Mouse (Mus musculus) liver, embryonic 13.5 days (tissue): ENCODE measurements around the gene Lmo7. TPM values are rescaled to one million over a fixed set of nuclear protein-coding genes. Genes with fewer than 3 reads are reported as not detected.

Source experiments
- ATAC-seq: fragments of 200-750 bp; cut with Nextera tagmentation; 2 replicates; pipeline ENCODE4 v1.8.0; 2017; ENCODE audit warnings: low read depth, mild to moderate bottlenecking, moderate number of reproducible peaks, moderate library complexity
- DNase-seq: peaks from one replicate; pipeline ENCODE4 v3.0.0; 2022
- H3K27ac ChIP-seq: fragments of 300-500 bp; sonication (generic); 2 replicates; pipeline ENCODE4 v1.5.1; 2015; ENCODE audit warnings: moderate library complexity, mild to moderate bottlenecking, inconsistent platforms
- H3K27me3 ChIP-seq: fragments of 300-500 bp; sonication (generic); 2 replicates; pipeline ENCODE4 v1.6.1; 2015; ENCODE audit warnings: mild to moderate bottlenecking, inconsistent platforms
- H3K36me3 ChIP-seq: fragments of 300-500 bp; sonication (generic); 2 replicates; pipeline ENCODE4 v1.6.1; 2015; ENCODE audit warnings: mild to moderate bottlenecking, inconsistent platforms
- H3K4me1 ChIP-seq: fragments of 300-500 bp; sonication (generic); replicated peaks from 2 replicates; pipeline ENCODE4 v1.6.1; 2015; ENCODE audit warnings: inconsistent platforms
- H3K4me2 ChIP-seq: fragments of 300-500 bp; sonication (generic); 2 replicates; pipeline ENCODE4 v1.6.1; 2015; ENCODE audit warnings: inconsistent platforms, mild to moderate bottlenecking, moderate library complexity
- H3K4me3 ChIP-seq: fragments of 300-500 bp; sonication (generic); replicated peaks from 2 replicates; pipeline ENCODE4 v1.5.1; 2015; ENCODE audit warnings: mild to moderate bottlenecking, inconsistent platforms
- H3K9ac ChIP-seq: fragments of 300-500 bp; sonication (generic); 2 replicates; pipeline ENCODE4 v1.6.1; 2015; ENCODE audit warnings: mild to moderate bottlenecking, inconsistent platforms
- H3K9me3 ChIP-seq: fragments of 300-500 bp; sonication (generic); replicated peaks from 2 replicates; pipeline ENCODE4 v1.6.1; 2016; ENCODE audit warnings: inconsistent platforms
- WGBS: fragments of 180-500 bp; shearing (Covaris S2); methylation state at CpG from one replicate; pipeline ENCODE4 v1.1.7; 2015; ENCODE audit not compliant: insufficient replicate concordance; 5-methylcytosine and 5-hydroxymethylcytosine counted together
- polyA plus RNA-seq: library from polyadenylated mRNA; unstranded; fragments of >200 nt; fragmentation: Nextera tagmentation; extraction: Ambion mirVana; gene quantifications from 2 replicates; pipeline ENCODE4 v1.2.1, GENCODE M21; 2015

Gene Lmo7
- polyA plus RNA-seq, 1 experiment from 2014 or later = 1.4 TPM

DNA sequence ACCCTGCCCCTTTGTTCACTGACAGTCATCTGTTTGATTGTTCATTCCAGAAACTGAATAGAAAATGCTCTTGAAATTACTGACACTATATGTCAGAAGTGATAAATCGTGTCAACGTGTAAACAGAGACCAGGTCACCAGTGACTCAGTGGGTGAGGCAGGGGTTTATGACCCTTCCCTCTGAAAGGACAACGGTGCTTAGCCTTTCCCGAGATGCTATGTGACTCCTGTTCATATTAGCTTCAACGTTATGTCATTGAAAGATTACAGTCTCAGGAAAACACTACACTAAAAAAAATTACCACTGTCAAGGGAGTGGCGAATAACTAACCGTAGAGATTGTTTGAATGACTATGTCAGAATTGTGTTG, 75.6 kb downstream of the Lmo7 start:
- no peaks in the 10 kb centered on the region for H3K4me1 ChIP-seq
- H3K4me2 ChIP-seq = no peak overlapping the region
- ATAC-seq (no peak), DNase-seq (no peak)
- H3K4me3 ChIP-seq = no peak overlapping the region
- H3K36me3 ChIP-seq = no peaks in the 10 kb centered on the region
- WGBS = 64% methylated on average over 7 of the region's 7 CpGs
- H3K27me3 ChIP-seq = no peaks in the 10 kb centered on the region
- no peak overlapping the region for H3K27ac ChIP-seq
- H3K9me3 ChIP-seq = no peaks in the 10 kb centered on the region
- no peak overlapping the region for H3K9ac ChIP-seq

- Histone ChIP-seq H3K4me1 (no peaks in the 10 kb centered on the region), H3K9ac (no peak overlapping the region), H3K4me3 (no peak overlapping the region), H3K4me2 (no peak overlapping the region), H3K27ac (no peak overlapping the region), H3K36me3 (no peaks in the 10 kb centered on the region), H3K27me3 (no peaks in the 10 kb centered on the region), H3K9me3 (no peaks in the 10 kb centered on the region)
- 73% methylated on average over 5 of the region's 5 CpGs for WGBS
- DNase-seq = no peak
- no peak for ATAC-seq
These were observed 76.3 kb downstream of the Lmo7 start for GRCm38 (mm10) chr14:101806058-101806457.

GRCm38 (mm10) chr14:101806607-101807006, 76.8 kb downstream of the Lmo7 start:
- H3K27ac ChIP-seq = no peak overlapping the region
- ATAC-seq = no peak
- no peak overlapping the region for H3K4me3 ChIP-seq
- H3K9ac ChIP-seq = no peak overlapping the region
- no peaks in the 10 kb centered on the region for H3K9me3 ChIP-seq
- 79% methylated on average over 4 of the region's 4 CpGs for WGBS
- no peaks in the 10 kb centered on the region for H3K36me3 ChIP-seq
- DNase-seq = no peak
- no peaks in the 10 kb centered on the region for H3K27me3 ChIP-seq
- H3K4me2 ChIP-seq = no peak overlapping the region
- H3K4me1 ChIP-seq = no peaks in the 10 kb centered on the region

- no peaks in the 10 kb centered on the region for H3K27me3 ChIP-seq
- no peak overlapping the region for H3K4me2 ChIP-seq
- H3K4me3 ChIP-seq = no peak overlapping the region
- WGBS = 71% methylated on average over 5 of the region's 5 CpGs
- no peak overlapping the region for H3K9ac ChIP-seq
- H3K4me1 ChIP-seq = 0 out of 2 replicates have a peak, but pooled peaks cover 4% of the 10 kb centered on the region
- ATAC-seq (no peak), DNase-seq (no peak)
- H3K27ac ChIP-seq = no peak overlapping the region
- no peaks in the 10 kb centered on the region for H3K9me3 ChIP-seq
- no peaks in the 10 kb centered on the region for H3K36me3 ChIP-seq
These were observed 86.7 kb downstream of the Lmo7 start for GRCm38 (mm10) chr14:101816450-101816849.

DNA sequence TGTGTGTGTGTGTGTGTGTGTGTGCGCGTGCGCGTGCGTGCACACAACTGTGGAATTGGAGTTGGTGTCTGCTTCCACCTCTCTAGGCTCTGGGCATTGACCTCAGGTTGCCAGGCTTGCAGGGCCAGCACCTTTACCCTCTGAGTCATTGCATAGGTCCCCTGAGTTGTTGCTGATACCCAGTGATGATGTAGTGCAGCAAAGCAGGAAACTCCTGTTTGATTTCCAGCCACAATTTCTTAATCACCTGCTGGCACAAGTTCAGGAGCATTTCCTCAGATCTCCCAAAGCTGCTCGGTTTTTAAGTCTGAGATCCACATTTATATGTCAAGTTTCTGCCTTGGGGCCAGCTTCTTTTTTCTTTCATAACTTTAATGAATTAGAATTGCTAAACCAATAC, 92.6 kb downstream of the Lmo7 start:
- ATAC-seq (no peak), DNase-seq (no peak)
- no peak overlapping the region for H3K27ac ChIP-seq
- H3K27me3 ChIP-seq = no peaks in the 10 kb centered on the region
- no peaks in the 10 kb centered on the region for H3K36me3 ChIP-seq
- WGBS = 88% methylated on average over 6 of the region's 6 CpGs
- no peak overlapping the region for H3K4me2 ChIP-seq
- 0 out of 2 replicates have a peak, but pooled peaks cover 4% of the 10 kb centered on the region for H3K4me1 ChIP-seq
- H3K9ac ChIP-seq = no peak overlapping the region
- no peak overlapping the region for H3K4me3 ChIP-seq
- H3K9me3 ChIP-seq = no peaks in the 10 kb centered on the region

DNA sequence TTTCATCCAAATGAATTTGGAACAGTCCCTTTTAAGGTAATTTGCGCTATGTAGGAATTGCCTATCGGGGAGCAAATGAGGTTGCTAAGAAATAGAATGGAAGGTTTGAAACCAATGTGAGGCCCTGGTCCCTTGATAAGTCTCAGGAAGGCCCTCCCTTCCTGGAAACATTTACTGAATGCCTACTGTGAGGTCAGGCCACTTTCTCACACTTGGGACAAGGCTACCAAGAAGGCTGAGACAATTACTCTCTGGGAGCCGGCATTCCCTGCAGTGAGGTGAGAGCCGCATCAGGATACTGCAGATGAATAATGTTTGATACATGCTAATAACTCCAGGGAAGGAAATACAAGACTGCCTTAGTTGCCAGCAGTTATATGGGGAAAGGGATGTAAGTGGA, 93.1 kb downstream of the Lmo7 start:
- 71% methylated on average over 4 of the region's 4 CpGs for WGBS
- H3K9me3 ChIP-seq = no peaks in the 10 kb centered on the region
- no peaks in the 10 kb centered on the region for H3K27me3 ChIP-seq
- no peak for ATAC-seq
- H3K4me1 ChIP-seq = 0 out of 2 replicates have a peak, but pooled peaks cover 4% of the 10 kb centered on the region
- H3K4me2 ChIP-seq = no peak overlapping the region
- DNase-seq = no peak
- no peak overlapping the region for H3K27ac ChIP-seq
- no peak overlapping the region for H3K9ac ChIP-seq
- no peak overlapping the region for H3K4me3 ChIP-seq
- no peaks in the 10 kb centered on the region for H3K36me3 ChIP-seq

DNA sequence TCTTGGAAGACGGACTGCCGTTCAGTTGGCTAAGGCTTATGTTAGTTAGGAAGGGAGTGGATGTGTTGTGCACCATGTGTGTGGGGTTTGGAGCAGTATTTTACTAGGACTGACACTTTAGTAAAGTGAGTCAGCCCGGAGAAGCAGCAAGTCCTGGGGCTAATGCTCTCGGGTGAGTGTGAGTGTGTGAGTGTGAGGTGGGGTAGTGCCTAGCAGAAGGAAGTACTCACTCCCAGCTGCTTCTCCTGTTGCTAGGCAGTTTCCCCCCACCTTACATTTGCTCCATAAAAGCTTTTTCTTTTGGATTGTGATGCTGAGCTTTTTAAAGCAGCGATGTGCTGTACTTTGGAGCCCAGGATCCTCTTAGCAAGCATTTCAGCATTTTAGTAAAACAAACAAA, 99.9 kb downstream of the Lmo7 start:
- Histone ChIP-seq H3K9me3 (no peaks in the 10 kb centered on the region), H3K4me3 (no peak overlapping the region), H3K4me1 (no peaks in the 10 kb centered on the region), H3K27ac (no peak overlapping the region), H3K4me2 (no peak overlapping the region), H3K27me3 (no peaks in the 10 kb centered on the region), H3K36me3 (no peaks in the 10 kb centered on the region), H3K9ac (no peak overlapping the region)
- no peak for ATAC-seq
- no peak for DNase-seq
- WGBS = 63% methylated on average over 5 of the region's 5 CpGs

DNA sequence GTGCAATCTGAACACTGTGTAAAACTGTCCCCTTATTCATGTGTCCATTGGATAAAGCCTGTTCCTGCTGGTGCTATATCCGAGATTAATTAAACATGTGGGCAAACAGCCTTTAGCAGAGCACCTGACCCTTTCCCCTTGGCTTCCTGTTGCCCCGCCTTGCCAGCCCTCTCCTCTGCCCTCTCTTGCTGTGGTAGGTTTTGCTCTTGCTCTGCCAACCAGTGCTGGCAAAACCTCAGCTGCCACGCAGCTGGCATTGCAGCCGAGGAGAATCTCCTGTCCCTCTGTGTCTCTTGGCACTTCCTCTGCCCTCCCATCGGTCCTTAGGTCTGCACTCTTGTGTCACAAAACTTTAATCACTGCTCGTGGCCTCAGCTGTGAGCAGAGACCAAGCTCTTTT, 100.4 kb downstream of the Lmo7 start:
- Histone ChIP-seq H3K36me3 (no peaks in the 10 kb centered on the region), H3K4me1 (no peaks in the 10 kb centered on the region), H3K9me3 (no peaks in the 10 kb centered on the region), H3K27me3 (no peaks in the 10 kb centered on the region), H3K9ac (no peak overlapping the region), H3K27ac (no peak overlapping the region), H3K4me3 (no peak overlapping the region), H3K4me2 (no peak overlapping the region)
- ATAC-seq = no peak
- WGBS = 50% methylated on average over 6 of the region's 6 CpGs
- DNase-seq = no peak

DNA sequence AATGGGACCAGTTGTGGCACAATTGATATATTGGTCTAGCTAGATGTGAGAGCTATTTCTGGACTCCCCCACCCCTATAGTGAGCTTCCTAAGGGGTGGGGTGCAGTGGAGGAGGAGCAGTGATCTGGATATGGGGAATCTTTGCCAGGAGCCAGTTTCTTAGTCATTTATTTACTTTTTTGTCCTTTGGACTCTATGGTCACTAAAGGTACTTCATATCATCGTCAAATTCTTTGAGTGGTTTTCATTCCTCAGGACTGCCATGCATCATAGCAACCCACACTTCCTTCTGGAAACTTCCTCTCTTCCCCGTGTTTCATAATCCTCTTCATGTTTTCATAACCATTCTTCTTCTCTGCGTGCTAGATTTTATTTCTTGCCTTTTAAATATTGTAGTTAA, 104.4 kb downstream of the Lmo7 start:
- no peaks in the 10 kb centered on the region for H3K27me3 ChIP-seq
- ATAC-seq = no peak

GRCm38 (mm10) chr14:101836401-101836800, 106.6 kb downstream of the Lmo7 start:
- 50% methylated on average over 2 of the region's 2 CpGs for WGBS
- Histone ChIP-seq H3K36me3 (no peaks in the 10 kb centered on the region), H3K4me3 (no peak overlapping the region), H3K9ac (no peak overlapping the region), H3K4me2 (no peak overlapping the region), H3K27ac (no peak overlapping the region), H3K27me3 (no peaks in the 10 kb centered on the region), H3K9me3 (no peaks in the 10 kb centered on the region), H3K4me1 (no peaks in the 10 kb centered on the region)
- DNase-seq = no peak
- ATAC-seq = no peak

More for the DNA sequence above, 104.4 kb downstream of the Lmo7 start:
- 51% methylated on average over 3 of the region's 3 CpGs for WGBS
- Histone ChIP-seq H3K36me3 (no peaks in the 10 kb centered on the region), H3K27ac (no peak overlapping the region), H3K4me3 (no peak overlapping the region), H3K9ac (no peak overlapping the region), H3K4me1 (no peaks in the 10 kb centered on the region), H3K9me3 (no peaks in the 10 kb centered on the region), H3K4me2 (no peak overlapping the region)
- DNase-seq = no peak

- H3K9me3 ChIP-seq = no peaks in the 10 kb centered on the region
- no peaks in the 10 kb centered on the region for H3K36me3 ChIP-seq
- no peak overlapping the region for H3K4me3 ChIP-seq
- H3K4me2 ChIP-seq = no peak overlapping the region
- WGBS = 65% methylated on average over 6 of the region's 6 CpGs
- H3K4me1 ChIP-seq = no peaks in the 10 kb centered on the region
- H3K27ac ChIP-seq = no peak overlapping the region
- no peak for DNase-seq
- no peak for ATAC-seq
- no peak overlapping the region for H3K9ac ChIP-seq
- no peaks in the 10 kb centered on the region for H3K27me3 ChIP-seq
These were observed 107.4 kb downstream of the Lmo7 start for GRCm38 (mm10) chr14:101837176-101837575.

GRCm38 (mm10) chr14:101838231-101838839, 108.6 kb downstream of the Lmo7 start:
- H3K9me3 ChIP-seq = no peaks in the 10 kb centered on the region
- no peaks in the 10 kb centered on the region for H3K36me3 ChIP-seq
- no peaks in the 10 kb centered on the region for H3K27me3 ChIP-seq
- WGBS = 69% methylated on average over 7 of the region's 7 CpGs
- no peak overlapping the region for H3K4me2 ChIP-seq
- ATAC-seq (no peak), DNase-seq (no peak)
- no peaks in the 10 kb centered on the region for H3K4me1 ChIP-seq
- no peak overlapping the region for H3K27ac ChIP-seq
- H3K9ac ChIP-seq = no peak overlapping the region
- H3K4me3 ChIP-seq = no peak overlapping the region
